Mouse (Mus musculus) ES-E14 (cell line): ENCODE measurements around the gene Vmn2r83.

ENCODE experiments used
- HCFC1 ChIP-seq: IDR thresholded peaks from 2 replicates; pipeline ENCODE4 v1.6.1; 2012; ENCODE audit warnings: low read length, inconsistent platforms, borderline replicate concordance; ENCODE audit not compliant: insufficient read depth
- ZC3H11A ChIP-seq: IDR thresholded peaks from 2 replicates; pipeline ENCODE4 v1.6.1; 2012; ENCODE audit warnings: low read depth, mild to moderate bottlenecking, inconsistent platforms, low read length, borderline replicate concordance

GRCm38 (mm10) chr10:79495886-79496285 is 27.4 kb downstream of the Vmn2r83 start:
- TF ChIP-seq HCFC1 (no peak), ZC3H11A (no peak)
